Mouse (Mus musculus) CD4-positive naive resting alpha-beta T cell, adult 76 days (primary cell): ENCODE measurements around the gene Ddit4. TPM values are rescaled to one million over a fixed set of nuclear protein-coding genes. Genes with fewer than 3 reads are reported as not detected.

Experiments used
- total RNA-seq: library from RNA; stranded (reverse); gene quantifications from one replicate; pipeline ENCODE4 v1.2.4, GENCODE M21; 2023

Gene Ddit4
- 14.5 TPM for total RNA-seq

GRCm38 (mm10) chr10:59951211-59952151 lies at the start of gene Ddit4:
Gene Ddit4, minus strand, starts transcription at chr10:59951834.

Other genes starting within 250 kb of the Ddit4 start
- gene Micu1, start 249.4 kb downstream of the Ddit4 start, total RNA-seq = 44.3 TPM
- gene Dnajb12, start 72.3 kb downstream of the Ddit4 start, total RNA-seq = 51.0 TPM
- 26.8 TPM for gene Ascc1, start 51.0 kb upstream of the Ddit4 start, total RNA-seq
- 38.7 TPM for gene Anapc16, start 51.3 kb upstream of the Ddit4 start, total RNA-seq
- 5.2 TPM for gene Spock2, start 154.4 kb upstream of the Ddit4 start, total RNA-seq